Mouse (Mus musculus) embryonic fibroblast, embryonic 13.5 days (primary cell): ENCODE measurements around the gene Grb7.

ENCODE experiments used
- CTCF ChIP-seq: IDR thresholded peaks from 2 replicates; pipeline ENCODE4 v1.5.1; 2011; ENCODE audit warnings: mild to moderate bottlenecking, control low read depth, low read length, moderate library complexity, borderline replicate concordance; ENCODE audit not compliant: insufficient read depth
- POLR2A ChIP-seq: IDR thresholded peaks from 2 replicates; pipeline ENCODE4 v1.6.1; 2011; ENCODE audit warnings: low read depth, mild to moderate bottlenecking, control low read depth, low read length, moderate library complexity

DNA sequence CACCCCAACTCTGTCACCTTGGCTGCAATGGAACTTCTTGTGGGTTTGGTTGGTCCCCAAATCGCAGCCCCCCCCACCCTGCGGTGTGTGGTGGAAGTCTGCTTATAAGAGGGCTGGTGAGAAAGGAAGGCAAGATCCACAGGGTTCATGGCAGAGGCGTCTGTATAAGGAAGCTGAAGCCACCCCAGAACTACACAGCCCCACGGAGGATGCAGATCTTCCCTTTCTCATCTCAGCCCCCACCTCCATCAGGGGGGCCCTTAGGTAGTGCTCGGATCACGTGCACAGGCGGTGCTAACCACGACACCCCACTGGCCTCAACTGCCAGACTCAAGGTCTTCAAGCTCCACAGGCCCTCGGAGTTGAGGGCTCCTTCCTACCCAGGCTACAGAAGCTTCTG is 17.7 kb downstream of the Grb7 start:
- TF ChIP-seq CTCF (no peak), POLR2A (no peak)
